Mouse (Mus musculus) E14TG2a.4 (cell line): ENCODE data around the gene Mtmr11.

Source experiments
- CTCF ChIP-seq: conservative IDR thresholded peaks from 2 replicates; pipeline ENCODE4 v1.5.1; 2014; ENCODE audit warnings: low read length
- NANOG ChIP-seq: IDR thresholded peaks from 2 replicates; pipeline ENCODE4 v1.6.1; 2014; ENCODE audit warnings: borderline replicate concordance, low read length, mixed read lengths
- POU5F1 ChIP-seq: IDR thresholded peaks from 2 replicates; pipeline ENCODE4 v1.6.1; 2014; ENCODE audit warnings: low read length, borderline replicate concordance

- TF ChIP-seq CTCF (no peak), POU5F1 (no peak), NANOG (no peak)
Measured at GRCm38 (mm10) chr3:96118142-96118541, 43.7 kb upstream of the Mtmr11 start.
